Mouse (Mus musculus) forebrain, embryonic 13.5 days (tissue): ENCODE measurements at regions not wholly inside any gene's neighbourhood (a gene's known extent, or its start where the extent isn't known, plus 50 kb on each side); places are given as distances from the start of the nearest gene placed in this dataset.

Source experiments
- ATAC-seq: fragments of 200-750 bp; cut with Nextera tagmentation; 2 replicates; pipeline ENCODE4 v1.8.0; 2017
- H3K27ac ChIP-seq: fragments of 300-500 bp; sonication (generic); 2 replicates; pipeline ENCODE4 v1.5.1; 2015; ENCODE audit warnings: inconsistent platforms, mild to moderate bottlenecking, moderate library complexity
- H3K27me3 ChIP-seq: fragments of 300-500 bp; sonication (generic); 2 replicates; pipeline ENCODE4 v1.6.1; 2015; ENCODE audit warnings: mild to moderate bottlenecking, inconsistent platforms
- H3K36me3 ChIP-seq: fragments of 300-500 bp; sonication (generic); 2 replicates; pipeline ENCODE4 v1.6.1; 2015; ENCODE audit warnings: mild to moderate bottlenecking, inconsistent platforms; ENCODE audit not compliant: poor library complexity, severe bottlenecking
- H3K4me1 ChIP-seq: fragments of 300-500 bp; sonication (generic); 2 replicates; pipeline ENCODE4 v1.6.1; 2015; ENCODE audit warnings: inconsistent platforms
- H3K4me2 ChIP-seq: fragments of 300-500 bp; sonication (generic); 2 replicates; pipeline ENCODE4 v1.6.1; 2015; ENCODE audit warnings: inconsistent platforms, mild to moderate bottlenecking, moderate library complexity
- H3K4me3 ChIP-seq: fragments of 300-500 bp; sonication (generic); 2 replicates; pipeline ENCODE4 v1.5.1; 2015; ENCODE audit warnings: mild to moderate bottlenecking, inconsistent platforms
- H3K9ac ChIP-seq: fragments of 300-500 bp; sonication (generic); 2 replicates; pipeline ENCODE4 v1.6.1; 2015; ENCODE audit warnings: mild to moderate bottlenecking, inconsistent platforms
- H3K9me3 ChIP-seq: fragments of 300-500 bp; sonication (generic); replicated peaks from 2 replicates; pipeline ENCODE4 v1.6.1; 2016; ENCODE audit warnings: inconsistent platforms
- WGBS: fragments of 180-500 bp; shearing (Covaris S2); methylation state at CpG from one replicate; pipeline ENCODE4 v1.1.7; 2015; 5-methylcytosine and 5-hydroxymethylcytosine counted together

GRCm38 (mm10) chr16:70952937-70953336 is 639.2 kb downstream of the Gbe1 start:
- Histone ChIP-seq H3K4me1 (no peaks in the 10 kb centered on the region), H3K36me3 (no peaks in the 10 kb centered on the region), H3K4me3 (no peak overlapping the region), H3K27me3 (no peaks in the 10 kb centered on the region), H3K27ac (no peak overlapping the region), H3K9ac (no peak overlapping the region), H3K4me2 (no peak overlapping the region), H3K9me3 (no peaks in the 10 kb centered on the region)
- 91% methylated on average over 2 of the region's 2 CpGs for WGBS
- ATAC-seq, result no peak
